Mouse (Mus musculus): ENCODE measurements around the gene Mdm2. TPM values are rescaled to one million over a fixed set of nuclear protein-coding genes. Genes with fewer than 3 reads are reported as not detected.

Mdm2 gene
- polyA plus RNA-seq, 1 experiment = 61.6 TPM

DNA sequence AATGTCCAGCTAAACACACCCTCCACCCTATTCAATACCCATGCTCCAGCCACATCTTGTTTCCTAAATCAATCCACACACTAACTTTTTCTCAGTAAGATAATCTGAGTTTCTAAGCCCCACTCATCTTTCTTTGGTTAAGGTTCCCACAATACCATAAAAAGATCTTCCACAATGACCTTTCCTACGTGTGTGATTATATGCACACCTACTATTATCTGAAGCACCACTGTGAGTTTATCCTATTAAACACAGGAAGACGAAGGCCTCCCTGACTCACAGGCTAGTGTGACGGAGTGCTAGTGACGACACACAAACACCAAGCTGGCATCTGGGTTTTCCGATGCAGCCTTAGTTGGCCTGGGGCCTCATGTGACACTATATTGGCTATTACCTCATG, 17.6 kb downstream of the Mdm2 start:
- H3K27ac ChIP-seq (ENCODE audit: insufficient read depth, low read length) = no peak overlapping the region
- no peak overlapping the region for H3K4me3 ChIP-seq (ENCODE audit: insufficient read depth, low read length)
- TF ChIP-seq POLR2A (IDR thresholded peaks at IDR 0.05; ENCODE audit: extremely low read depth, insufficient read depth, low read length) (no peak), CTCF (IDR thresholded peaks at IDR 0.05; ENCODE audit: extremely low read depth, insufficient read depth, low read length) (no peak)
- no peaks in the 10 kb centered on the region for H3K4me1 ChIP-seq (ENCODE audit: control insufficient read depth, insufficient read depth, low read length)

DNA sequence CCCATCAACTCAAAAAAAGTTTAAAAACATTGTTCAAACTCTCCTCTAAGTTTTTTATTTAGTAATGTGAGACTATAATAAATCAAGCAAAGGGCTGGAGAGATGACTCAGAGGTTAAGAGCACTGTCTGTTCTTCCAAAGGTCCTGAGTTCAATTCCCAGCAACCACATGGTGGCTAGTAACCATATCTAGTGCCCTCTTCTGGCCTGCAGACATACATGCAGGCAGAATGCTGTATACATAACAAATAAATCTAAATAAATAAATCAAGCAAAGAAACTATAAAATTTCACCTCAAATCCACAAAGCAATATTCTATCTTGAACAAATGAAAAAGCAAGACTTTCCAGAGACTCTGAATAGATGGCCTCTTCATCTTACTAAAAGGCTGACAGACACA, 18.4 kb downstream of the Mdm2 start:
- Histone ChIP-seq H3K4me1 (ENCODE audit: control insufficient read depth, insufficient read depth, low read length) (no peaks in the 10 kb centered on the region), H3K4me3 (ENCODE audit: insufficient read depth, low read length) (no peak overlapping the region), H3K27ac (ENCODE audit: insufficient read depth, low read length) (no peak overlapping the region)
- no peak for TF ChIP-seq CTCF (IDR thresholded peaks at IDR 0.05; ENCODE audit: extremely low read depth, insufficient read depth, low read length)
- no peak for TF ChIP-seq POLR2A (IDR thresholded peaks at IDR 0.05; ENCODE audit: extremely low read depth, insufficient read depth, low read length)

DNA sequence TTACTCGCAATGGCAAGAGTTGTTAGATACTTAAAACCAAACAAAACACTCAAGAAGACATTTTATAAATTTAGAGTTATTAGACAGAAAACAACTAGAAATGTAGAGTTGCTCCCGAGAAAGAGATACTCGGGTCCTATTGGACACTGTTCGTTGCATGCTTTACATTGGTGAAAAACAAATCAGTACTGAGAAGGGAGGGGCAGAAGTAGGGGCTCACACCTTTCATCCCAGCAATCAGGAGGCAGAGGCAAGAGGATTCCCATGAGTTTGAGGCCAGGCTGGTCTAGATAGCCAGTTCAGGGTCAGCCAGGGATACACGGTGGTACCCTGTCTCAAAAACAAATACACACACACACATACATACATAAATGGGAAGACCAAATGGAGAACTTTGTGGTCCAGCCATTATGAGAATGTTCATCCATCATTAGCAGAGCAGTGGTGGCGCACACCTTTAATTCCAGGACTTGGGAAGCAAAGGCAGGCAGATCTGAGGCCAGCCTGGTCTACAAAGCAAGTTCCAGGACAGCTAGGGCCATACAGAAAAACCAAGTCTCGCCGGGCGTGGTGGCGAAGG, 19.1 kb downstream of the Mdm2 start:
- H3K27ac ChIP-seq (ENCODE audit: insufficient read depth, low read length) = no peak overlapping the region
- TF ChIP-seq POLR2A (IDR thresholded peaks at IDR 0.05; ENCODE audit: extremely low read depth, insufficient read depth, low read length) = no peak
- TF ChIP-seq CTCF (IDR thresholded peaks at IDR 0.05; ENCODE audit: extremely low read depth, insufficient read depth, low read length) = no peak
- no peak overlapping the region for H3K4me3 ChIP-seq (ENCODE audit: insufficient read depth, low read length)
- H3K4me1 ChIP-seq (ENCODE audit: control insufficient read depth, insufficient read depth, low read length) = no peaks in the 10 kb centered on the region

DNA sequence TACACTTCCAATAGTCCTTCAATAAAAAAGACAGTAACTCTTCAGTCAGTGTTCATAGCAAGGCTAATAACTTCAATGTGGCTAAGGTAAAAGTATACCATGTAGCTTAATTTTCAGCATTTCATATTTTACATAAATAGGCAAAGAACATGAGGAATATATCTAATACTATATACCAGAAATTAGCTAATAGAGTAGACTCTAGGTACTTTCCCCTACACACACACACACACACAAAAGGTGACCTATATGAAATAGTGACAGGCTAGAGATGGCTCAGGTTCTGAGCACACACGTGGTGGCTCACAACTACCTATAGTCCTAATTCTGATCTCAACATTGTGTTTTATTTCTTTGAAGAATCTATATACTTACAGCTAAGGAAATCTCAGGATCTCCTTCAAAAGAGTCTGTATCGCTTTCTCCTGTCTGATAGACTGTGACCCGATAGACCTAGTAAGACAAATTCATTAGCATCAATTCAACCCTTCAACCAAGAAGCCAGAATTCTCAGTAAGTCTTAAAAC, 19.7 kb downstream of the Mdm2 start:
- no peak overlapping the region for H3K4me3 ChIP-seq (ENCODE audit: insufficient read depth, low read length)
- H3K27ac ChIP-seq (ENCODE audit: insufficient read depth, low read length) = no peak overlapping the region
- no peaks in the 10 kb centered on the region for H3K4me1 ChIP-seq (ENCODE audit: control insufficient read depth, insufficient read depth, low read length)
- TF ChIP-seq CTCF (IDR thresholded peaks at IDR 0.05; ENCODE audit: extremely low read depth, insufficient read depth, low read length) (no peak), POLR2A (IDR thresholded peaks at IDR 0.05; ENCODE audit: extremely low read depth, insufficient read depth, low read length) (no peak)

DNA sequence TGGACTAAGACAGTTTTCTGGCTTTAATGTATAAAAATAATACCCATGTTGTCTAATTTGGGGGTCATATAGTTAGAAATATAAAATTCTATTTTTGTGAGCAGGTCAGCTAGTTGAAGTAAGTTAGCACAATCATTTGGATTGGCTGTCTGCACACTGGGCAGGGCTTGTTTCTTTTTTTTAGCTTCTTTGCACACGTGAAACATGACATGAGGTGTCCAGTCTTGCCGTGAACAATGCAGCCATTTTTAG, 20.5 kb downstream of the Mdm2 start:
- Histone ChIP-seq H3K27ac (ENCODE audit: insufficient read depth, low read length) (no peak overlapping the region), H3K4me3 (ENCODE audit: insufficient read depth, low read length) (no peak overlapping the region), H3K4me1 (ENCODE audit: control insufficient read depth, insufficient read depth, low read length) (no peaks in the 10 kb centered on the region)
- TF ChIP-seq CTCF (IDR thresholded peaks at IDR 0.05; ENCODE audit: extremely low read depth, insufficient read depth, low read length) (no peak), POLR2A (IDR thresholded peaks at IDR 0.05; ENCODE audit: extremely low read depth, insufficient read depth, low read length) (no peak)

DNA sequence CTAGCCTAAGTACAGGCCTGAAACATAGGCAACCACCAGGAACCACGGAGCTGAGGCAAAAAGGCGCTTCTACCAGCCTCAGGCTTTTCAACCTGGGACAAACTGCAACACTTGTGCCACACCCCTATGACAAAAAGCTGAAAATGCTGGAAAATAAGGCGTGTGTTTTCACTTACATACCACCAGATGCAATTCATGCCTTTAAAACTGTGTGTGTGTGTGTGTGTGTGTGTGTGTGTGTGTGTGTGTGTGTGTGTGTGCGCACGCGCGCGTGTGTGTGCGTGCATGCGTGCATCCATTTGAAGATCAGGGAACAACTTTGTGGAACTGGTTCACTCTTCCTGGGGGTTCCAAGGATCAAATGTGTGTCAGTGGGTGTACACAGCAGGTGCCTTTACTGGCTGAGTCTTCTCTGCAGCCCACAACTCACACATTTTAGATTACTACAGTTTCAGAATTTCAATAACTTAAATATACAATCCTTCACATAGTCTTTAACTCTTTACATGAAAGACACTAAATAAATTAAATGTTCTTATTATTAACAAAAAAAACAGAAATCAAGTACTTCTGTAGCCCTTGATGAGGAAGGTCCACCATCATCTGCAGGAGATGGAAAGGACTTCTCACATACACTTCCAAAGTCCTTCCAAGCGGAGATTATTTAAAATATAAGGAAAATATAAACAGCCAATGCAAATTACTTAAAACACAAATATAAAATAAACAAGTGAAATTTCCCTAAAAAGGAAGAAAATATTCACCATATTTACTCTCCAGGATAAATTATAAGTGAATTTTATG, 21.1 kb downstream of the Mdm2 start:
- Histone ChIP-seq H3K27ac (ENCODE audit: insufficient read depth, low read length) (no peak overlapping the region), H3K4me1 (ENCODE audit: control insufficient read depth, insufficient read depth, low read length) (no peaks in the 10 kb centered on the region), H3K4me3 (ENCODE audit: insufficient read depth, low read length) (no peak overlapping the region)
- no peak for TF ChIP-seq POLR2A (IDR thresholded peaks at IDR 0.05; ENCODE audit: extremely low read depth, insufficient read depth, low read length)
- no peak for TF ChIP-seq CTCF (IDR thresholded peaks at IDR 0.05; ENCODE audit: extremely low read depth, insufficient read depth, low read length)

DNA sequence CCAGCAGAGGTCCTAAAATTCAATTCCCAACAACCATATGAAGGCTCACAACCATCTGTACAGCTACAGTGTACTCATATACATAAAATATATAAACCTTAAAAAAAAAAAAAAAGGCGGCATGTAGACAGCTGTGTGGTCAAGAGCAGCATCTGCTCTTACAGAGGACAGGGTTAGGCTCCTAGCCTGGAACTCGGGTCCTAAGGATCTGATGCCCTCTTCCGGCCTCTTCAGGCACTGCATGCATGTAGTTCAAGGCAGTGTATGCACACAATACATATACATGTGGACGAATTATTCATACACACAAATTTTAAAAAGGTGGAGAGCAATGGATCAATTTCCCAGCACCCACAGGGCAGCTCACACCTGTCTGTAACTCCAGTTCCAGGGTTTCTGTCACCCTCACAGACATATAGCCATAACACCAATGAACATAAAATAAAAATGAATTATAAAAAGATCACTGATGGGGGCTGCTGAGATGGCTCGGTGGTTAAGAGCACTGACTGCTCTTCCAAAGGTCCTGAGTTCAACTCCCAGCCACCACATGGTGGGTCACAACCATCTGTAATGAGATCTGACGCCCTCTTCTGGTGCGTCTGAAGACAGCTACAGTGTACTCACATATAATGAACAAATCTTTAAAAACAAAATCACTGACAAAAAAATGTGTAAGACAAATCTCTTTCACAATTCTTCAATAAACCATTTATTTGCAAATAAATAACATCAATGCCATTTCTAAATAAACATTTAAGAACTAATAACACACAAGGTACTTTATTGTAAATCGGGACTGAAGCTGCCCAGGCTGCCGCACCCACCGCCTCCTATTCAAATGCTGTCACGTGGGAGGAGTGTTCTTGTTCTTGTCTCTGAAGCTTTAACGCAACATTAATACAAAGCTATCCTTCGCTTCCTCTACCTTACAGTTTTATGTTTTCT, 22.1 kb downstream of the Mdm2 start:
- 0 out of 2 replicates have a peak, but pooled peaks have one; percentile 15 for TF ChIP-seq CTCF (IDR thresholded peaks at IDR 0.05; ENCODE audit: extremely low read depth, insufficient read depth, low read length)
- no peak for TF ChIP-seq POLR2A (IDR thresholded peaks at IDR 0.05; ENCODE audit: extremely low read depth, insufficient read depth, low read length)

DNA sequence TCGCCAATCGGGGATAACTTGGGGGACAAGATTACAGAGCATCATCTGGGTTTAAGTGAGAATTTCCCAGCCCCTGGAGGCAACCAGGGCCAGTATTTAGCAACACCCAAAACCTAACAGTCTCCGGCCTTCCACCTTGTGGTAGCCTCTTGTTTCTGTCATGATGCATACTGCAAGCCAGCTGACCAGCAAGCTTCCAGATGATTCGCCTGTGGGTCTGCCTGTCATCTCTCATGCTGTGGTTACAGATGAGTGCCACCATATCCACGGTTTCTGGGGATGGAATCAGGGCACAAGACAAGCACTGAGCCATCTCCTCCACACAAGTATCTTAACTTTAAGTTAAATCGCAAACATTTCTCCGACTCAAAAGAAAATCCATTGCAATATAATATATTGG, 23.0 kb downstream of the Mdm2 start:
- TF ChIP-seq CTCF (IDR thresholded peaks at IDR 0.05; ENCODE audit: extremely low read depth, insufficient read depth, low read length) = no peak
- TF ChIP-seq POLR2A (IDR thresholded peaks at IDR 0.05; ENCODE audit: extremely low read depth, insufficient read depth, low read length) = no peak
- Histone ChIP-seq H3K4me1 (ENCODE audit: control insufficient read depth, insufficient read depth, low read length) (no peaks in the 10 kb centered on the region), H3K4me3 (ENCODE audit: insufficient read depth, low read length) (no peak overlapping the region), H3K27ac (ENCODE audit: insufficient read depth, low read length) (no peak overlapping the region)

More for the DNA sequence above, 22.1 kb downstream of the Mdm2 start:
- no peaks in the 10 kb centered on the region for H3K4me1 ChIP-seq (ENCODE audit: control insufficient read depth, insufficient read depth, low read length)
- no peak overlapping the region for H3K27ac ChIP-seq (ENCODE audit: insufficient read depth, low read length)
- no peak overlapping the region for H3K4me3 ChIP-seq (ENCODE audit: insufficient read depth, low read length)

DNA sequence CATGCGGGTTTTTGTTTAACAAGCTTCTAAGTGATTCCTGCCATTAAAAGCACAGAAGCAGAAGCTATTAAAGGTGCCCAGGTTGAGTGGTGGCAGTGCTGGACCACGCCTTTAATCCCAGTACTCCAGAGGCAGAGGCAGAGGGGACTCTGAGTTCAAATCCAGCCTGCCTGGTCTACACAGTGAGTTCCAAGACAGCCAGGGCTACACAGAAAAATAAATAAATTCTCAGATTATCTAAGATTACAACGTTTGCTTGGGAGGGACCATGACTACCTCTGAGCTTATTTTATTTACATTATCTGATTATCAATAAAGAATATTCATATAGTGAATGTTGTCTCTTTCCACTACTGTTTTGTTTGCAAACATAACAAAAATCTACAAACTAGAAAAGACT, 23.5 kb downstream of the Mdm2 start:
- no peak overlapping the region for H3K27ac ChIP-seq (ENCODE audit: insufficient read depth, low read length)
- H3K4me3 ChIP-seq (ENCODE audit: insufficient read depth, low read length) = no peak overlapping the region
- H3K4me1 ChIP-seq (ENCODE audit: control insufficient read depth, insufficient read depth, low read length) = no peaks in the 10 kb centered on the region
- TF ChIP-seq CTCF (IDR thresholded peaks at IDR 0.05; ENCODE audit: extremely low read depth, insufficient read depth, low read length) = no peak
- no peak for TF ChIP-seq POLR2A (IDR thresholded peaks at IDR 0.05; ENCODE audit: extremely low read depth, insufficient read depth, low read length)
